Mouse (Mus musculus) lung, adult 2 months (tissue): ENCODE results near the gene Calhm2.

Source experiments
- CTCF ChIP-seq: fragments of 200-500 bp; IDR thresholded peaks from 2 replicates; pipeline ENCODE4 v1.5.1; 2011; ENCODE audit warnings: mild to moderate bottlenecking, low read length, control low read depth; ENCODE audit not compliant: insufficient read depth
- POLR2A ChIP-seq: fragments of 200-500 bp; IDR thresholded peaks from 2 replicates; pipeline ENCODE4 v1.6.1; 2011; ENCODE audit warnings: low read depth, mild to moderate bottlenecking, control low read depth, low read length, borderline replicate concordance; ENCODE audit errors: extremely low read depth

DNA sequence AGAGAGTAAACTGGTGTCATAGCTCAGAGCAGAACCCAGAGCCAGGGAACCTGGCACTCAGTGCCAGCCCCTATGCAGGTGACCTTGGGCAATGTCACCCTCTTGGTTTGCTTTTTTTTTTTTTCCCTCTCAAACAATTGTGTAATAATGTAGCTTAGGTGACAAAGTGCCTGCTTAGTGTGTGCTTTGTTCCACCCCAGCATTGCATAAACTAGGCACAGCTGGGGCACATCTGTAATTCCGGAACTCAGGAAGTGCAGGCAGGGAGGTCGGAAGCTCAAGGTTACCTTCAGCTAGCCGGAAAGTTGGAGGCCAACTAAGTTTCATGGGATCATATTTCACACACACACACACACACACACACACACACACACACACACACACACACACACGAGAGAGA is 11.8 kb upstream of the Calhm2 start:
- TF ChIP-seq POLR2A, result no peak
- no peak for TF ChIP-seq CTCF
